Mouse (Mus musculus) mouse embryonic stem cell (cell line): ENCODE measurements at regions not wholly inside any gene's neighbourhood (a gene's known extent, or its start where the extent isn't known, plus 50 kb on each side); places are given as distances from the start of the nearest gene placed in this dataset.

Experiments
- in situ Hi-C, 2 experiments: fragments of 300-500 bp; cut with MboI; formaldehyde crosslinking; loops; 1 replicate in 1 of 2; 3 replicates in 1 of 2; pipeline ENCODE4 v1.14.3; 2019 to 2020; ENCODE audit warnings: low sequenced_read_pairs in 2 of 2, low pct_unique_long_range_greater_than_20kb in 1 of 2, mixed read lengths in 1 of 2; ENCODE audit not compliant: unreplicated experiment in 1 of 2

DNA sequence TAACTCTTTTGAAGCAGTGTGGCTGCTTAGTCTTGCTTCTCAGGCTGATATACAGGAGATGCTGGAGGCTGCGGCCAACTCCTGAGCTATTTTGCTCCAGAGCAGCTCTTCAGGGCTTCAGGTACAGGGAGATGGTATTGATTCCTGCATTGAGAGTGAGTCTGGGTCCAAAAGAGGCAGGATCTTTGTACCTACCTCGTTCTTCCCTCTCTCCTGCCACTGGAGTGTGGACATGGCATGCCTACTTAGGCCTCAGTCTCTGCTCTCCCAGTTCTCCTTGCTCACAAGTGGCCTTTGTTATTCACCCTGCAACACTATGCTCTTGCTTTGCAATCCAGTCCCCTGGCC lies 284.8 kb downstream of the Bcl11a start:
- in situ Hi-C loops = no loop called here

DNA sequence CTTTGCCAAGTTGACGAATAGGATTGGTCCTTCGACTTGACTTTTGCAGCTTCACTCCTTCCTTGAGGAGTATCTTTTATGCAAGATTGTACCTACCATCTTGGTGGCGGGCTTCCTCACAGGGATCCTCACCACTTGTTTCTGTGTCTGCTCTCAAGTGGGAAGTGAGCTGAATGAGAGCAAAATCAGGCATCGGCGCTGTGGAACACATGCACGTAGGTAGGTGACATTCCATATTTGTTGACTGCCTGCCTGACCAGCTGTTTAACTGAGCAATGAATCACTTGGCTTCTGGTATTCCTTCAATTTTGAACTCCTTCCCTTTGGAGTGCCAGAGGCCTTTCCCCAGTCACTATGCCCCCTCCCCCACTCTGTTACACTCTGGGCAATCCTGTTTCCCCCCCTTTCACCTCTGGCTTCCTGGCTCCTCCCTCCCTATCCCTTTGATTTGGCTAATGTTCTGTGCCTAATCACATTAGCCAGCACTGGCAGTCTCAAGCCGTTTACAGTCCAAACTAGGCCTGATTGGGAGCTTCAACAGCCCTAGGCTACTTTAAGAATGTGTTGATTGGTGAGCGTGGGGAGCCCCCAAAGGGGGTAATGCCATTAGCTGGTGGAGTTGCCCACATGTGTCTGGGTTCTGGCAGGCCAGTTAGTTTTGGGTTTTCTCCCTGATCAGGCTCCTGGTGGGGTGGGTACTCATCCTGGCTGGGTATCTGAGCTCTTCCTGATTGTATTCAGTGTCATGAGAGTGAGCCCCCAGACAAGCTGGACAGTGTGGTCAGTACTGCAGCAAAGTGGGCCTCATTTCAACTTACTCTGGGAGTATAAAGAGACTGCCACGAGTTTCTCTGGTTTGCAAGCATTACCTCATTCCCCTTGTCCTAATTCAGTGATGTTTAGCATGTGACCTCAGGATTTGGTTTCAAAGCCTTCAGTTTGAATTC lies 285.8 kb downstream of the Bcl11a start:
- in situ Hi-C loops = no loop called here

DNA sequence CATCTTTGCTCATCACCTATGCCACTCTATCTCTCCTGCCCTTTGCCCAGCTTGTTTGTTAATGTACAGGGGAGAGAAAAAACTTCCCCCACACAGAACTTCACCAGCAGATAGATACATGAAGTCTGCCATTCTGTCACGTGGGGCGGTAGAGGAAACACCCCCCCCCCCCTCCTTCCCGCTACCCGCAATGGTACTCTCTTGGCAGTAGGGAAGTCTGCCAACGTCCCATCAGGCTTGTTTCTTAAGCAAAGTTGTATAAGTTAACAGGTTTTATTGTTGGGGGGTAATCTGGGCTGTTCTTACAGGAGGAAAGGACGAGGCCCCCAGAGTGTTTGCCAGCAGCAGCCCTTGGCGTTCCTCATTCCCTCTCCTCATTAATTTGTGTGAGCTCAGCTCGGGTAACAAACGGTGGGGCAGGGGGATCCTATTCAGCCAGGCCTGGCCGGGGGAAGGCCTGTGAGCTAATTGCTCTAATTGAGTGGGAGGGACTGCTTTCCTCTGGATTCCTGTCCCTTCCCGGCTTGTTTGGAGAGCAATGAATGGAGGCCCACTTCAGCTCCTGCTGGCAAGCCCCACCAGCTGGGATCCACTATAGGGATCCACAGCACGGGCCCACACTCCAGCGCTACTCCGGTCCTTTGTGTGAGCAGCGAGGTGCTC lies 292.5 kb downstream of the Bcl11a start:
- in situ Hi-C loops = no loop called here

DNA sequence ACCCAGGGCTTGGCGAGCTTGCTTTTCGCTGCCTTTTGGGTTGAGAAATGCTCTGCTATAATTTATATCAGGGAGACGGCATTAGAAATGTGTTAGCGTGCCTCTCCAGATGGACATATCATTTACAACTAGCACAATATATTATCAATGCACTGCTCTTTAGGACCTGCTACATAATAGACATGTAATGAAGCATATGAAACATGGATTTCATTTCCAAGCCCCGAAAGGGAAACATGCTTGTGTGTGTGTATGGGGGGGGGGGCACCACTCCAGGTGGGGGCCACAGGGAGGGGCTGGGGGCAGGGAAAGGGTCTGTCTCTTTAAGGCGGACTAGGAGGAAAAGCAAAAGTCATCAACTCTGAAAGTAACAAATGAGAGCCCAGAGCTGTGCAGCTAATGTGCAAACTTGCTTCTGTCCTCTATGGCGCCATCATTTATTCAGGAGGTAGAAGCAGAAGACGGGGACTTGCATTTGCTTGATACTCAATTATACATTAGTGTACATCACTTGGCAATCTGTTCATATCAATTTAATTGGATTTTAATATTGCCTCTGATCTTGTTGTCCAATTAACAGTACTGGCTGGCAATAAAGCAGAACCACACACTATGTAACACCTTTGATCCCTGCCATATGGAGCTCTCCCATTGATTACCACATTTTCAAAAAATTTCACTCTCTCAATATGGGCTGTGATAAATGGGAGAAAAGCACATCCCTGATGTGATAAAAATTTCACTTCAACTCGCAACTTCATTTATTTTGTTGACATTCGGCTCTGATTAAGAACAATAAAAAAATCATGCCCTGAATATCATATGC lies 293.2 kb downstream of the Bcl11a start:
- in situ Hi-C loops = no loop called here

DNA sequence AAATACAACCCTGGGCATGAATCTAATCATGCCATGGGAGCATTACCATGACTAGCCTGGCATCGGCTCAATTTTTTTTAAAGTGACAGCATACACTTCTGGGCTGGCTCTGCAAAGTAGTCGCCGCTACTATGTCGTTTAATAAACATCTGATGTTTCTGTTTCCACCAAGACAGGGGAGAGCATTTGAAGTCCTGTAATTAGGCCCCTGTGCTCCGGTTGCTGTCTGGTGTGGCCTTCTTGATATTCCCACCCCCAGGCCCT lies 293.8 kb downstream of the Bcl11a start:
- in situ Hi-C loops = no loop called here

DNA sequence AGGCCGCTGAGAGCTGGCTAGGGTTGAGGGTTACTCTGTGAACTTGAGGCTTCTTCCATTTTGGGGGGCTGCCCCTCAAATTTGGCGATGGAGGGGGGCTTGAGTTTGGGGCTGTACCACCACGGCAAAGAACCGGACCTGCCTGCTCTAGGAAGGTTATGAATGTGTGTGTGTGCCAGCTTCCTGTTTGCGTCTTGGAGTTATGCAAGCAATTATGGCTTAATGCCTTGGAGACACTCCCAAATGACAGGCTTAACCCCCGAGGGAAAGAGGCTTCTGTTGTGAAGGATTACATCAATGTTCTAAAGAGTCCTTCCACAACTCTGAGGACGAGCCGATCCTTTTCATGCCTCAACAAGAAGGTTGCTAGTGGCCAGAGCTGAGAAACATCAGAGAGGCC lies 294.1 kb downstream of the Bcl11a start:
- in situ Hi-C loops = no loop called here

DNA sequence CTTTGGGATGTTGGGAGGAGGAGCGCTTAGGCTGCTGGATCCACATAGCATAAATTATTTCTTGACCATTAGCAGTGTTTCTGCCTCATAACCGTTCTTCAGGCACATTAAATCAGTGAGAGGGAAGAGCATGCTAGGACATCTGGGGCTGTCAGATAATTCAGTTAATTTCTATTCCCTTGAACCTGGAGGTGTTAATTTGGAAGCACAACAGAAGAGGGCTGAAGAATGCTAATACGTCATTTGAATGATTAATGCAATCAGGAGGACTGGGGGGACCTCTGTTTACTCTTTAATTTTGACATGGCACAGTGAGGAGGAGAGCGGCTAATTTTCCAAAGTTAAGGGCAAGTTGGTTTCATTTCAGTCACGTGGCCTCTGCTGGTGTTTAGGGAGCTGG lies 294.8 kb downstream of the Bcl11a start:
- in situ Hi-C loops = no loop called here

DNA sequence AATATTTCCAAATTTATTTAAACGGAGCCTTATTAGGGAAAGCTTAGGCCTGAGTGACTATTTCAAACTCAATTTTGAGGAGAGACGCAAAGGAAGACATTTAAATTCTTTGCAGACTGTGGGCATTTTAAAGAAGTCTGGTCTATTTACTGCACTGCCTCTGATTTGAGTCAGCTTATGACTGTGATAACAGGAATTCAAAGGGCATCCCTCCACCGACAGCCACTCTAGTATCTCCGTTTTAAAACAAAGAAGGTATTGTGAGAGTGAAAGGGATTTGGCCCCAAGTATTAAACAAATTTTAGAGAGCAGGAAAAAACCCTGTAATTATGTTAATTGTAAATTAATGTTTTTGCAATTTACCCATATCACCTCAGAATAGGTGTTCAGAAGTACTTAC lies 295.4 kb downstream of the Bcl11a start:
- in situ Hi-C loops = no loop called here

DNA sequence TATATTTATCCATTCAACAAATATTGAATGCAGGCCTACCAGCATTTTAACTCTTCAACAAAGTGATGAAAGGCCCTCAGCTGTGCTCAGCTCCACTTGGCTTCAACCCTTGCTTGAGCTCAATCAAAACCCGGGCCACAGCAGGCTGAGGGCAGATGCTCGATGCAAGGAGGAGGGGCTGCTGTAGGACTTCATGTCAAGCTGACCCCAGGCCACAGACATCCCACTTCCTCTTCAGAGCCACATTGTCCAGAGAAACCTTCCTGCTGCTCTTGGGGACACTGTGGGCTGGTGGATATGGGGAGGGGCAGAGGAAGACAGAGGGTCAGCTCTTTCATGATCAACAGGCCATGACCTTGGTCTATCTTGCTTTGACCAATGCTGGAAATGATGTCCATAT lies 299.7 kb downstream of the Bcl11a start:
- in situ Hi-C loops = no loop called here

DNA sequence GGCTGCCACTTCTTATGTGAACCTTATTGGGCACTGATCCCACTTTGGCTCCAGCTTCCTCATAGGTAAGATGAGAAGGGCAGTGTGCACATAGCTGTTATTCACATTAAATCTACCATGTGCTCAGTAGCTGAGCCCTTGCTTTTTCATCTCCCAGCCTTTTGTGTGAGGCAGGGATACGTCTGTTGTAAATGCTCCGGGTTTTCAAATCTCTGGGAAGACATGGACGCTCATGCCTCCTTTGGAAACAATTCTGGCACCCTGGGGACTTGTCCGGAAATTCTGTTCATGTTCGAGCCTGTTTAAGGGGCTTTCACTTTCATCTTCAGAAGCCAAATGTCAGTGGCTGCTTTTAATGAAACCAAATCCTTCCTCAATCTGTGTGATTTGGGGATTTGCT lies 312.7 kb downstream of the Bcl11a start:
- in situ Hi-C loops = no loop called here

DNA sequence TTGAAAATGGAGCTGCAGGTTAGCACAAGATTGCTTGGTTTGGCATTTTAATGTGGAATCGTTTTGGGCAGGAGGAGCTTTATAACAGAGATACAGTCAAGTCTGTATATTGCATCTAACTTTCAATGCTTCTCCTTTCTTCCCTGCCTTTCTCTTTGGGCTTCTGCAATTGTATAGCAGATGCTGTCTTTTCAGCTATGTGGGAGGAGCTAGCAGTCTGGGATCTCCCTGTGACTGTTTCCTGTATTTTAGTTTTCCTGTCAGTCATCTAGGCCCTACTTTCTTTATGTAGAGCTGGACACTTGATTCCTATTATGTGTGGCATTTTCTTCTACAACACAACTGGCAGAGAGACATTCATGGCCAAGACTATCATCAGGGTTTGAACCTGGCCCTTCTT lies 313.5 kb downstream of the Bcl11a start:
- in situ Hi-C loops = no loop called here

DNA sequence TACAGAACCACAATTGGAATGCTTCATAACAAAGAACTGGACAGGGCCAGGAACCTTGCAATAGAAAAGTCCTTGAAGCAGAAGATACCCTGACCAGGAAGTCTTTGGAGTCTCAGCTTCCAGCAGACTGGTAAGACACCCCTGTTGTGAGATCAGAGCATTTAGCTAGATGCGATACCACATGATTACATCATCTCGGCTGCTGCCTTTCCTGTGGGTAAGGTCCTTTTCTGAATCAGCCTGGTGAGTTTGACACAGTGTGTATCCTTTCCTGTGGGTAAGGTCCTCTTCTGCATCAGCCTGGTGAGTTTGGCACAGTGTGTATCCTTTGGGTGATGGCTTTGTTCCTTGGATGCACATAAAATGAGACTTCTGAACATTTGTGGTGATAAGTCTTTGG lies 317.6 kb downstream of the Bcl11a start:
- in situ Hi-C loops = no loop called here

DNA sequence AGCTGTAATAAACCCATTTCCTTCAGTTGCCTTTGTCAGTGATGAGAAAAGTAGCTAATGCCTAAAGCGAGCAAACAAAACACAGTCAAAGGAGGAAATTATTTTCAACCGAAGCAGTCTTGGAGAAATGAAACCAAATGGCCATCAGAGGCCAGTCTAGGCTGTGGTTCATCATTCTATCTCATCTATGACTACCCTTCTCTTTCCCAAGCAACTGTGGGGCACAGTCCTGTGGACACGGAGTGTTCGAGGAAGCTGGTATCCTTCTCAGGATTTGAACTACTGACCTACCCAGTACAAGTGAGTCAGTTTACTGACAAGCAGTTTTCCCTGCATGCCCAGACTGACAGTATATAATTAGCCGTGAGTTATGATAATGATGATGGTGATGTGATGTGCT lies 319.1 kb downstream of the Bcl11a start:
- in situ Hi-C loops = no loop called here

DNA sequence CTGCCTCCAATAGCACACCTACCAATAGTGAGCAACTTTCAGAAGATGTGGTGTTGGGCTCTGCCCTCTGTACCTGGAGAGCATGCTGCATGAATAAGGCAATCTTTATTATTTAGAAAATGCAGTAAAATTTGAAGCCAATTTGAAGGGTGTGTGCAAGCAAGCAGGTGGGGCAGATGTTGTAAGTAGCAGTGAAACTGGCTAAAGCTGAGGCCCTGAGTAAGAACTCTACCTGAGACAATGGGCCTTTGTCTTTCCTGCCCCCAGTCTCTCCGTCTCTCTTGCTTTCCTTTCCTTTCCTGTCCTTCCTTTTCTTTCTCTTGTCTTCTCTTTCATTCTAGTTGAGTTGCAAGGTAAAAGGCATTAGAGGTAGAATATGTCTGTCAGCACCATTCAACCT lies 319.9 kb downstream of the Bcl11a start:
- in situ Hi-C loops = no loop called here

DNA sequence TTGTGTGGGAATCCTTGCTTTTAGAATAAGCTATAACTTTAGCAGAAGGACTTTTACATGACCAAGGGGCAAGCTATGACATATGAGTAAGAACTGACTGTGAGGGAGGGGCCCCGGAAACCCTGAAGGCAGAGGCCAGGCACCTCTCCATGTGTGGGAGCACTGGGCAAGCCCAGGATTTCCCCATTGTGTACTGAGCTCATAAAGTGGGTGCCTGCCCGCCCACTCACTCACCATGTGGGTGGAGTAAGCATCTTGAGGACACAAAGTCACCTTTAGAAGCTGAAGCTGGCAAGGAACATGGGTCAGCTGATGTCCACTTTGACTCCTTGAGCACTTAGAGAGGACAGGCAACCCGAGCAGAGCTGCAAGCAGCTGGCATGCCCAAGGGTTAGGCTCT lies 323.3 kb downstream of the Bcl11a start:
- in situ Hi-C loops = no loop called here

DNA sequence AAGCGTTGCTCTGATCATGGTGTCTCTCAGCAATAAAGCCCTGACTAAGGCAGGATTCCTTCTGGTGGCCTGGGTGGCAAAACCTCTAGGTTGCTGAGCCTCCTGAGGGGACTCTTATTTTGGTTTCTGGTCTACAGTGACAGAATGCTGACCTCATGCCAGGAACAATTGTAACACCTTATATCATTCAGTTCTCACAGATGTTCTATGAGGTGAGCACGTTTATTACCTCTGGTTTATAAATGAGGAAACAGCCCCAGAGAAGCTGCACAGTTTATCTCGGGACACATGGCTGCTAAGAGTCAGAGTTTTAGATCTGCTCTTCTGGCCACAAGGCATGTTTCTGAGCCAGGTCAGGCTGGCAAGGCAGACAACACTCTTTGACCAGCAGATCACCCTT lies 324.3 kb downstream of the Bcl11a start:
- in situ Hi-C loops = no loop called here

DNA sequence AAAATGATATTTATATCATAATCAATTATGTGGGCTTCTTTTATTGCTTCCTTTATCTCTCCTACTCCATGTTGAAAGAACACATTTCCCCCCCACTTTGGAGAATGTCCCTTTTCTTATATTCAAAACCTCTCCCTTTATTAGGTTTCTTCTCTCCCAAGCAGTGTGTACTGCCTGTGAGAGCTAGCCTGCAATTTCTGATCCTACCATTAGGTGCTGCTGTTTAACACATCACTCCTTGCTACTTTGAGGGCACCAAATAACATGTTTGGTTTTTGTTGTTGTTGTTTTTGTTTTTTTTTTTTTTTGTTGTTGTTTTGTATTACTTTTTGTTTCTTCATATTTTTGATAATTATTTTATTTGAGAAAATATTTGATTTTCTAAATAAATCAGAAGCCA lies 336.9 kb downstream of the Bcl11a start:
- in situ Hi-C loops = no loop called here

DNA sequence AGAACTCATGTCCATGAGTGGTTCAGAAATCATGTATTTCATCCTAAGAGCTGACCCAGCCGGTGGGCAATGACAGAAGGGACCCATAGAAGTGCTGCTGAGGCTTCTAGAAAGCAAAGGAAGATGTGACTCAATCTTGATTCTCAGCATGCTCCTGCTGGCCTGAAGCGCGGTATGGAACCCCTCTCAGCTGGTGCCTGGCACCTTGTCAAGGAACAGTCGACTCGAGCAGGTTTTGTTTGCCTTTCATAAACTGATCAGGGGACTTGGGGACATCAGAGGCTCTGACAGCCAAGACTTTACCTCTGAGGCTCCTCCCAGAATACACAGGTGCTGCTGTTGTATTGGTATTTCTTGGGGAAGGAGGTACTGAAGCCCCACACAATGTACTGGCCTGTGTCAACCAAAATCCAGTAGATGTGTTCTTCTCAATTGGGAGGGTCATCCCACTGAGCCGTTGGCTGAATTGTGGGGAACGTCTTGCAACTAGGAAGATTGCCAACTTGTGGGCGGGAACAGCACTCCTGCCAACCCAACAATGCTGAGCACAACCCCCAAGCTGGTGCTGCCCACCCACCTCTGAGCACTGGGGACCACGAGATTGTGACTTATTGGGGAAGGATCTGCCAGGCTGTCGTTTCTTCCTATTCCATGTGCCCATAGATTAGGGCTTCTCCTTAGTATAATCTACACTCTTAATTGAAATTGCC lies 344.4 kb downstream of the Bcl11a start:
- in situ Hi-C loops = no loop called here

DNA sequence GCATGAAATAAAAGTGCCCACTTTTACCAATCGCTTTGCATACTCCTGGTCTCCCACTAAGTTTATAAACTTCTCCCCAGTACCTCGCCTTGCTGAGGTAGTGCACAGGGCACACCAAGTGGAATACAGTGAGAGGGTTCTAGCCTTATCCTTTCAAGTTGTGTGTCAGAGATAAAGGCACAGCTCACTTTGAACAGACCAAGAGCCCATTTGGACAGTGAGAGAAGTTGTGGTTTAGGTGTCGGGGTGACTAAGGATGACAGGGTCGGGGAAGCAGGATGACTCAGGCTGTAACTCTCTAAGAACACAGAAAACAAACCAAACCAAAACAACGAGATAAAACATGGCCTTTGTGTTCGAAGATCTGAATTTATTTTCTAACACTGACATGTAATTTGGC lies 345.4 kb downstream of the Bcl11a start:
- in situ Hi-C loops = no loop called here
